Mouse (Mus musculus) embryonic facial prominence, embryonic 14.5 days (tissue): ENCODE measurements around the gene Ptgir. TPM values are rescaled to one million over a fixed set of nuclear protein-coding genes. Genes with fewer than 3 reads are reported as not detected.

Source experiments
- ATAC-seq: fragments of 200-750 bp; cut with Nextera tagmentation; 2 replicates; pipeline ENCODE4 v1.8.0; 2017; ENCODE audit warnings: low read depth, moderate number of reproducible peaks, moderate TSS enrichment
- DNase-seq: peaks from one replicate; pipeline ENCODE4 v3.0.0-alpha.2; 2015; ENCODE audit warnings: low spot score
- H3K27ac ChIP-seq: fragments of 300-500 bp; sonication (generic); replicated peaks from 2 replicates; pipeline ENCODE4 v1.5.1; 2014; ENCODE audit warnings: low read depth, mild to moderate bottlenecking, low read length, moderate library complexity
- H3K27me3 ChIP-seq: fragments of 300-500 bp; sonication (generic); replicated peaks from 2 replicates; pipeline ENCODE4 v1.6.1; 2014; ENCODE audit warnings: low read length; ENCODE audit not compliant: control insufficient read depth, insufficient read depth
- H3K36me3 ChIP-seq: fragments of 300-500 bp; sonication (generic); 2 replicates; pipeline ENCODE4 v1.6.1; 2014; ENCODE audit warnings: low read length, mixed read lengths; ENCODE audit not compliant: control insufficient read depth, insufficient read depth
- H3K4me1 ChIP-seq: fragments of 300-500 bp; sonication (generic); 2 replicates; pipeline ENCODE4 v1.6.1; 2014; ENCODE audit warnings: antibody characterized with exemption, low read length; ENCODE audit not compliant: control insufficient read depth, insufficient read depth
- H3K4me2 ChIP-seq: fragments of 300-500 bp; sonication (generic); 2 replicates; pipeline ENCODE4 v1.6.1; 2014; ENCODE audit warnings: low read depth, mild to moderate bottlenecking, low read length, moderate library complexity, mixed read lengths
- H3K4me3 ChIP-seq: fragments of 300-500 bp; sonication (generic); 2 replicates; pipeline ENCODE4 v1.5.1; 2014; ENCODE audit warnings: low read depth, mild to moderate bottlenecking, low read length
- H3K9ac ChIP-seq: fragments of 300-500 bp; sonication (generic); 2 replicates; pipeline ENCODE4 v1.6.1; 2014; ENCODE audit warnings: low read depth, mild to moderate bottlenecking, low read length, moderate library complexity, mixed read lengths
- H3K9me3 ChIP-seq: fragments of 300-500 bp; sonication (generic); 2 replicates; pipeline ENCODE4 v1.6.1; 2016; ENCODE audit warnings: low read length; ENCODE audit not compliant: control insufficient read depth
- WGBS: fragments of 180-500 bp; shearing (Covaris S2); extraction: QIAGEN DNeasy Blood & Tissue Kit; methylation state at CpG from one replicate; pipeline ENCODE4 v1.1.7; 2014; 5-methylcytosine and 5-hydroxymethylcytosine counted together
- polyA plus RNA-seq: library from polyadenylated mRNA; unstranded; fragments of >200 nt; fragmentation: Nextera tagmentation; extraction: Ambion mirVana; gene quantifications from 2 replicates; pipeline ENCODE4 v1.2.1, GENCODE M21; 2014

Ptgir gene
- polyA plus RNA-seq, 1 experiment from 2014 or later = 1.9 TPM

DNA sequence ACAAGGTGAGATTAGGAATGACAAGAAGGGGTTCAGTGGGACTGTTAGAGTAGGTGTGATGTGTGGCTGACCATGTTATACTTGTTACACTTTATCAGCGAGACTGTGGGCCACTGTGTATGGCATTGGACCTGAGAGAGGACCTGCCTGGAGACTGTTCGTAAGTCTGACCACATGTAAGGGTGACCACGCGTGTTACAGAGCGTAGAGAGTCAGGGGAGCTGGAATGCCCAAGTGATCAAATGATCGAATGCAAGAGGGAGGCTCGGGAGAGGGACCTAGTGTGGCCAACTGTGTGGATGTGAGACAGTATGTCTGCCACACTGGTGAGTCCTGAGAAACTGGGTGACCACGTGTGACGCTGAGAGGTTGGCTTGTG, 13.9 kb upstream of the Ptgir start:
- peak overlapping the region; percentile 38 for H3K9ac ChIP-seq
- peaks cover 12% of the 10 kb centered on the region for H3K36me3 ChIP-seq
- peaks cover 34% of the 10 kb centered on the region for H3K4me1 ChIP-seq
- no peaks in the 10 kb centered on the region for H3K27me3 ChIP-seq
- no peaks in the 10 kb centered on the region for H3K9me3 ChIP-seq
- 33% methylated on average over 9 of the region's 9 CpGs for WGBS
- no peak for DNase-seq
- no peak overlapping the region for H3K27ac ChIP-seq
- peak overlapping the region; percentile 64 for H3K4me2 ChIP-seq
- ATAC-seq = no peak
- peak overlapping the region; percentile 39 for H3K4me3 ChIP-seq

DNA sequence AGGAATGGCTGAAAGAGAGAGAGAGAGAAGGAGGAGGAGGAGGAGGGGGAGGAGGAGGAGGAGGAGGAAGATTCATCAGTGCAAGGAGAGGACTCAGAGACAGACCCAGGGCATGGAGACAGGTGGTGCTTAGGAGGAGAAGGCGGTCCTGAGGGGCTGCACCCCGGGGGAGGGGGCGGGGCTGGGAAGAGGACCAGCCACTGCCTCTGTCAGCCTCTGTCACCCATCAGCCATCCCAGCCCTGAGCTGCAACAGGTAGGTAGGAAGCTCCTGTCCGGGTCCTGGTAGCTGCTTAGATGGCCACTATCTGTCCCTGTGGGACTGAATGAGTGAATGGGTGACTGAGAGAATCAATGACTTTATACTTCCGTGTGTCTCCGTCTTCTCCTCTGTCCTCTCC, 12.7 kb upstream of the Ptgir start:
- ATAC-seq = no peak
- H3K36me3 ChIP-seq = no peaks in the 10 kb centered on the region
- DNase-seq = no peak
- peaks cover 34% of the 10 kb centered on the region for H3K4me1 ChIP-seq
- WGBS = 5% methylated on average over 6 of the region's 6 CpGs
- H3K9ac ChIP-seq = no peak overlapping the region
- H3K4me2 ChIP-seq = peak overlapping the region; percentile 64
- no peak overlapping the region; the same call in 1 of the 2 replicates for H3K27ac ChIP-seq
- no peaks in the 10 kb centered on the region for H3K27me3 ChIP-seq
- peak overlapping the region; percentile 26; the same call in 1 of the 2 replicates for H3K4me3 ChIP-seq
- H3K9me3 ChIP-seq = no peaks in the 10 kb centered on the region

DNA sequence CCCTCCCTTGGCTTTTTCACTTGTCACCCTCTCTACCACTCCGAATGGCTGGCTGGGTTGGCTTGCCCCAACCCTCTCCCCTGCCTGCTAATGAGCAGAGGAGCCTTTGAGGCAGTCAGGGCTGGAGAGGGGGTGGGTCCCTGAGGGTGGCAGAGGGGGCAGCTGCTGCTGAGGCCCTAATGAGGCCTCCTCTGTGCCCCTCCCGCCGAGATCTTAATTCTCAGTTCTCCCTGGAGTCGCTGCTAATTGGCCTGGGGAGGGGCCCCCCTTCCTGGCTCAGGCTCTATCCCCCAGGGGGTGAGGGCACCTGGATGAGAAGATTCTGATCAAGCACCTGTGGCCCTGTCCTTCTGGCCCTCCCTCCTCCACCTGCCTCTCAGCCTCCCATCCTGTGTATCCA, 12.0 kb upstream of the Ptgir start:
- H3K4me1 ChIP-seq = peaks cover 34% of the 10 kb centered on the region
- no peak overlapping the region for H3K9ac ChIP-seq
- no peaks in the 10 kb centered on the region for H3K36me3 ChIP-seq
- WGBS = 16% methylated on average over 2 of the region's 4 CpGs
- H3K4me2 ChIP-seq = peak overlapping the region; percentile 64
- peak; percentile 63 for DNase-seq
- no peaks in the 10 kb centered on the region for H3K9me3 ChIP-seq
- peak overlapping the region; percentile 26 for H3K4me3 ChIP-seq
- no peak overlapping the region; the same call in 1 of the 2 replicates for H3K27ac ChIP-seq
- H3K27me3 ChIP-seq = no peaks in the 10 kb centered on the region
- ATAC-seq = no peak; the same call in 1 of the 2 replicates

DNA sequence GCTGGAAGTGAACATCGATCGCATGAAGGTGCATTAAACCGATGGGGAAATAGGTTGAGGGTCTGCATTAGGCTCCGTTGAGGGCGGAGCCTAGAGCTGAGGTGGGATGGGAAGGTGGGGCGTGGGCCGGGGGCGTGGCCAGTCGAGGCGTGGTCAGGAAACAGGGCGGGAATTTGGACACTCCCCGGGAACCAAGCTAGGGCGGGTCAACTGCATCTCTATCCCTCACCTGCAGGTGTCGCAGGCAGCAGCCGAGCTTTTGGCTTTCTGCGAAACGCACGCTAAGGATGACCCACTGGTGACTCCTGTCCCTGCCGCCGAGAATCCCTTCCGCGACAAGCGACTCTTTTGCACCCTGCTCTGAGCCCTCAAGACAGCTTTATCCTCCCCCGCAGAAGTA, 11.3 kb upstream of the Ptgir start:
- peak; percentile 80 for DNase-seq
- H3K27me3 ChIP-seq = no peaks in the 10 kb centered on the region
- H3K4me2 ChIP-seq = peak overlapping the region; percentile 64
- H3K9me3 ChIP-seq = no peaks in the 10 kb centered on the region
- no peaks in the 10 kb centered on the region for H3K36me3 ChIP-seq
- no peak overlapping the region for H3K27ac ChIP-seq
- peaks cover 36% of the 10 kb centered on the region for H3K4me1 ChIP-seq
- H3K9ac ChIP-seq = peak overlapping the region; percentile 52; the same call in 1 of the 2 replicates
- peak; percentile 2; the same call in 1 of the 2 replicates for ATAC-seq
- peak overlapping the region; percentile 26 for H3K4me3 ChIP-seq
- WGBS = 1% methylated on average over 20 of the region's 24 CpGs

DNA sequence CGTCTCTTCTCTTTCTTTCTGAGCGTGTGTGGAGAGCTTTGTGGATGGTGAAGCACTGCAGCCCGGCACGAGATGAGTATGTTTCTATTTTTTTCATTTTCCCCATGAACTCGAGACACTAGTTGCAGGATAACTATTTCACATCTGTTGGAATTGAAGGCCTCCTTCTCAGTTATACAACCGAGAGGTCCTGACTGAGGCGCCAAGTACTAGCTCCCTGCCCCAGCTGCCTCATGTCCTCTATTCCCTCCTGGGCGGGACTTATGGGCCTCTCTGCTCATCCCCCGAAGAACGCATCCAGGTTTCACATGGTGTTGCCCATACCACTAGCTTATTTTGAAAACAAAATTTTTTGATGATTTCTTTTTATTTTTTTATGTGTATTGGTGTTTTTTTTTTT, 10.8 kb upstream of the Ptgir start:
- 30% methylated on average over 10 of the region's 10 CpGs for WGBS
- no peaks in the 10 kb centered on the region for H3K36me3 ChIP-seq
- no peaks in the 10 kb centered on the region for H3K27me3 ChIP-seq
- peak overlapping the region; percentile 64 for H3K4me2 ChIP-seq
- 0 out of 2 replicates have a peak overlapping the region, but pooled peaks have one; percentile 52 for H3K9ac ChIP-seq
- H3K4me3 ChIP-seq = peak overlapping the region; percentile 26
- H3K4me1 ChIP-seq = peaks cover 41% of the 10 kb centered on the region
- DNase-seq = no peak
- no peak overlapping the region for H3K27ac ChIP-seq
- H3K9me3 ChIP-seq = no peaks in the 10 kb centered on the region
- no peak for ATAC-seq

DNA sequence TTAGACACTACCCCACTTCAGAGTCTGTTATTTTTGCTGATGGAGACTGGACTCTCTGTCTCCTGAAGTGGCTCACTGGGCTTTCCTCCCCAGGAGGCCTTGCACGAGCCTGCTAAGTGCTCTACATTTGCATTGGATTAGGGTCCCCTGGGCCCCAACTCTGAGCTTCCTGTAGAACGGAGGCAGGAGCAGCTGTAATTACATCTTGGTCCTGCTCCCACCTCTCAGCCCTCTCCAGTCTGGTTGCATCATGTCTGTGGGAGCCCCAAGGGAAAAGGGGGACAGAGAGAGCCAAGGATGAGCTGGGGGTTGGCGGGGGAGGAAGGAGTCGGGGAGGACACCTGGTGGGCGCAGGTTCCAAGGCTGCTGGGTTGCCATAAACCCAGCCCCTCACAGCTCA, 5.8 kb upstream of the Ptgir start:
- Histone ChIP-seq H3K27ac (no peak overlapping the region), H3K4me1 (peaks cover 15% of the 10 kb centered on the region)
- 21% methylated on average over 5 of the region's 5 CpGs for WGBS

DNA sequence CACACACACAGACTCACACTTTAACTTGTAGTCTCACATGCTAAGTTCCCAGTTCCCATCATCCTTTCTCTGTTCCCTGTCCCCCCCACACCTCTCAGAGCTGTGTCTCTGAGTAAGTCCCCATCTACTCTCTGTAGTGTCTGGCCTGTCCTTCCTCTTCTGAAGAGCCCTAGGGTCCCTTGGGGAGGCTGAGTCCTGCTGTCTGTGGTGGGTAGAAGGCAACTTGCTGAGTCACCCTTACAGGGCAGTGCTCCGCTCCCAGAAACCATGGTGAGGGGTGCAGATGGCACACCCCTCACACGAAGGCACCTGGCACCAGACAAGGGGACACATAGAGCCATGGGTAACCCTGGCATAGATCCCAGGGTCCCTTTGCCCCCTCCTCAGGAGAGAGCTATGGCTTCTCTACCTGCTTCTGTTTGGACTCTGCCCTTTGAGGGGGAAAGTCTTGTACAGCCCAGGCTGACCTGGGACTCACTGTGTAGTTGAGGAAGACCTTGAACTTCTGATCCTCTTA, 2.8 kb upstream of the Ptgir start:
- ATAC-seq (no peak), DNase-seq (no peak)
- Histone ChIP-seq H3K4me1 (peaks cover 23% of the 10 kb centered on the region), H3K27ac (no peak overlapping the region), H3K9ac (no peak overlapping the region), H3K36me3 (no peaks in the 10 kb centered on the region), H3K9me3 (no peaks in the 10 kb centered on the region), H3K4me2 (no peak overlapping the region), H3K4me3 (no peak overlapping the region), H3K27me3 (no peaks in the 10 kb centered on the region)
- WGBS = 74% methylated on average over 2 of the region's 2 CpGs

More for the DNA sequence above, 5.8 kb upstream of the Ptgir start:
- H3K36me3 ChIP-seq = no peaks in the 10 kb centered on the region
- H3K9ac ChIP-seq = peak overlapping the region; percentile 26; the same call in 1 of the 2 replicates
- DNase-seq (peak; percentile 84), ATAC-seq (peak; percentile 63)
- H3K4me2 ChIP-seq = no peak overlapping the region
- H3K9me3 ChIP-seq = no peaks in the 10 kb centered on the region
- H3K4me3 ChIP-seq = no peak overlapping the region
- no peaks in the 10 kb centered on the region for H3K27me3 ChIP-seq

DNA sequence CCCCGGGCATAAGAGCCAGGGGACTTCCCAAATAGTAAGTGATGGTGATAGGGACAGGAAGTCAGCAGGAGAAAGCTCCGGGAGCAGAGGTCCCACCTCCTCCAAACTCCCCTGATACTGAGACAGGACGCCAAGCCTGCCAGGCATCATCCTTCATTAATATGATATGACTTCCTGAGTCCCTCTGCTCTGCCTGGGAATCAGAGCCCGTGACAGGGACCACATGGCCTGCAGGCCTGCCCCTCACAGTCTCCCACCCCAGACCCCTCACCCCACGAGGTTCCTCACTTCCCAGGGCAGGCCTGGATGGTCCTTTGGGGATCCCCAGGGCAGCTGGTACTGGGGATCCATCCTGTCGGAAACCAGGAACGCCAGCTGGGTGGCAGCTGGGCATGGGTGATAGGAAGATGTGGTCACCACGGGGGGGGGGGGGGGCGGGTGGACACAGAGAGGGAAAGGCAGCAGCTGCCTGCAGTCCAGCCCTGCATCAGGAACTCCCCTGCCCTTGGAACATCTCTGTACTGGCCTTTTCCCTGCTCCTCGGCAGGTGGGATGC, 2.1 kb upstream of the Ptgir start:
- H3K4me3 ChIP-seq = no peak overlapping the region
- 51% methylated on average over 8 of the region's 10 CpGs for WGBS
- no peaks in the 10 kb centered on the region for H3K36me3 ChIP-seq
- DNase-seq = no peak
- peaks cover 23% of the 10 kb centered on the region for H3K4me1 ChIP-seq
- H3K27ac ChIP-seq = no peak overlapping the region
- H3K9me3 ChIP-seq = no peaks in the 10 kb centered on the region
- H3K9ac ChIP-seq = no peak overlapping the region
- no peak for ATAC-seq
- H3K4me2 ChIP-seq = no peak overlapping the region
- no peaks in the 10 kb centered on the region for H3K27me3 ChIP-seq

DNA sequence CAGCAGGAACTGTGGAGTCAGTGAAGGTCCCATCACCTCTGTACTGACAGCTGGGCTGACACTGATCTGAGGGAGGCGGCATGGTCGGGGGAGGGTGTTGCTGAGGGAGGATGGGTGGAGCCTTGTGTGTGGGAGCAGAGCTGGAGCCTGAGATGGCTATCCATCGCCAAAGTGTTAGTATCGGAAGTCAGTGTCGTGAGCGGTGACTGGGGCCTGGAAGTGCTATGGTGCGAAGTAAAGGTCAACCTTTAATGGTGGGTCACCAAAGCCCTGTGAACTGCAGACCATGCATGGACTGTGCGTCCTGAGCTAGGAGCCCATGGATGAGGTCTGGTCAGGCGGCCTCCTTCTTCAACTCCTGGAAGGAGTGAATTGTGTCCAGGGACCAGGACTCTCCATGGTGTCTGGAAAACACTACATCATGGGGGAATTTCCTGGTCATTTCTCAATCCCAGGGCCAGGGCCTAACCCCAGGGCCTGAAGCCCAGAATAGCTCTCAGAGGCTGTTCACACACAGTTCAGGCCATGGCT, 734 bp upstream of the Ptgir start:
- peaks cover 16% of the 10 kb centered on the region for H3K4me1 ChIP-seq
- WGBS = 46% methylated on average over 9 of the region's 9 CpGs
- no peaks in the 10 kb centered on the region for H3K9me3 ChIP-seq
- H3K9ac ChIP-seq = no peak overlapping the region
- no peak for ATAC-seq
- no peak overlapping the region for H3K27ac ChIP-seq
- H3K4me2 ChIP-seq = no peak overlapping the region
- H3K27me3 ChIP-seq = no peaks in the 10 kb centered on the region
- DNase-seq = no peak
- no peak overlapping the region for H3K4me3 ChIP-seq
- no peaks in the 10 kb centered on the region for H3K36me3 ChIP-seq
